Mouse (Mus musculus) lung, postnatal 36 days (tissue): ENCODE measurements around the gene Mfap5.
"Not testable (repeated sequence)": the region's sequence is repeated elsewhere in the genome, so short reads cannot be mapped to it uniquely, and the experiment has no call there.

ENCODE experiments used
- DNase-seq: peaks from one replicate; pipeline ENCODE4 v3.0.0; 2022; ENCODE audit warnings: mixed read lengths

The Mfap5 gene

DNA sequence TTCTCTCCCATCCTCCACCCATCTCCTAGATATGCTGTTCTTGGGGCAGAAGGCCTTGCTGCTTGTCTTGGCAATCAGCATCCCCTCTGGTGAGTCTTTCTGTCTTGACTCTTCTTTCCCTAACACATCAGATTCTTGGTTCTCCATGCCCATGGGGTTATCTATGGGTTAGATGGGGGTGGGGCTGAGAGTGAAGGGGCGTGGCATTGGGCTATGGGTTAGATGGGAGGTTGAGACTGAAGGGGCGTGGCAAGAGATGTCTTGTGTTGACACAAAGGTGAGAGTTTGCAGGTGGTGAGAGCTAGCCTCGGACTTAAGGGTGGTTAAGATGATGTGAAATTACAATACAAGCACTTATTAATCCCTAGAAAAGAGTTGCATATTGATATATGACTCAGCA is 8.7 kb downstream of the Mfap5 start:
- no peak for DNase-seq

DNA sequence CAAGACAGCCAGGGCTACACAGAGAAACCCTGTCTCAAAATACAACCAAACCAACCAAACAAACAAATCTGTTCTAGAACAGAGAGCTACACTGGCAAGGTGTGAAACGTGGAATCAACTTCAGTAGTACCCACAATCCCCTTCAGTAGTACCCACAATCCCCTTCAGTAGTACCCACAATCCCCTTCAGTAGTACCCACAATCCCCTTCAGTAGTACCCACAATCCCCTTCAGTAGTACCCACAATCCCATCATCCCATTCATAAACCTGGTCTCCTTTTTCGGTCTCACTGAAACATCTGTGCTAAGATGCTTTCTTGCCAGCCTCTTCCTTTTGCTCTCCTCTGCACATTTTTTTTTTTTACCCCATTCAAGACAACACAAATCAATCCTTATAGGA is 10.1 kb downstream of the Mfap5 start:
- not testable (repeated sequence) for DNase-seq

DNA sequence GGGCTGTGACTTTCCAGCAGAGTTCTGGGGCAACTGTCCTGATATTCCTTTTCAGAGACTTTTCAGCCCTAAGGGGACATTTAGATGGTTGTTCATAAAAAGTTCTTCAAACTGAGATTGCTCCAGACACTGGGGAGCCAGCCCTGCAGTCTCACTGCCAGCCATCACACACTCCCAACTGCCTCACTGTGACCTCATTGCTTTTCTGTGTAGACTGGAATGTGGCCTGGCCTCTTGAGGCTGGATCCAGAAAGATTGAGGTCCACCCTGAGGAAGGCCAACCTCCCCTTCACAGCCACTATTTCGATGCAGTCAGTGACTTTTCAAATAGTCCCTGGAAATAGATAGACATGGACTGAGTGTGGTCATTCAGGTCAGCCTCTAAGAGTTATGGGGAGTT is 12.0 kb downstream of the Mfap5 start:
- DNase-seq = no peak

DNA sequence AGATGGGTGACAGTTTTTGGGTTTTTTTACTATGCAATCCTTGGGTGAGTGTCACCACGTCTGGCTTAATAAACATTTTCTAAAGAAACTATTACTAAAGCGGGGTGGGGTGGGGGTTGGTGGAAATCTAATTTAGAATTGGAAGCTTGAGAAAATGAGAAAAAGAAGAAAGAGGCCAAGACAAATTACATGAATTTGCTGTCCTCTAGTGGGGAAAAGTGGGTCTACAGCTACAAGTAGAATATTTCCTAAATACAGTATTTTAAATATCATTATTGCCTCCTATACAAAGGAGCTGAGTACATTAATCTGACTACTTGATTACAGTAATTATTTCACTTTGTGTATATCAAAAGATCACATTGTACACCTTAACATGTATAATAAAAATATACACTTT is 13.7 kb downstream of the Mfap5 start:
- peak; percentile 38 for DNase-seq

DNA sequence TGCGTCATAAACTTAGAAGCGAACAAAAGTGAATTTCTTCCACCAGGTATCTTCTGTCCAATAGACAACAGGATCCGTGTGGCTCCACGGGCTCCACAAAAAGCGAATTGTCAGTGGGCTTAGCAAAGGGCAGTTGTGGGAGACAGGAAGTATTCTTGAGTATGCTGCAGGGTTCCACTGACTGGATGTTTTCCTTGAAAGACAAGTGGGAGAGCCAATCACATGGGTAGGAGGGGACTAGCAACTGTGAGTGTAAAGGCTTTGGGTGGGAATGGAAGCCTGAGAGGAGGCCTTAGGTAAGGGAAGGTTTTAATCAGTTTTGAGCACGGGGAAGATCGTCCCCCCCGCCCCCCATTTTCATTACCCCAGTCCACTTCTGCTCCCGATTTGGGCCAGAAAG is 16.9 kb downstream of the Mfap5 start:
- DNase-seq = peak; percentile 39

DNA sequence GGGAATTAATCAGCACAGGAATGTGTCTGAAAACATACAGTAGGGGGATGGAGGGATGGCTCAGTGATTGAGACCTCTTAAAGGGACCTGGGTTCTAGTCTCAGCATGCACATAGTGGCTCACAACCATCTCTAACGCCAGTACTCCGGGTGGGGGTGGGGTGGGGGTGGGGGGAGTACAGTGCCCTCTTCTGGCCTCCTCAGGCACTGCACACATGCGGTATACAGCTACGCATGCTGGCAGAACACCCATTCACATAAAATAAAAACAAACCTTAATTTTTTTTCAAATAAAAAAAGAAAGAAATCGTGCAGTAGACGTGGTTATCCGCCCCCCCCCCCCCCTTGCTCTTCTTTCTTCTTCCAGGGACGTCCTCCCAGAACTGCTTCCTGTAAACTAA is 17.6 kb downstream of the Mfap5 start:
- DNase-seq = no peak

DNA sequence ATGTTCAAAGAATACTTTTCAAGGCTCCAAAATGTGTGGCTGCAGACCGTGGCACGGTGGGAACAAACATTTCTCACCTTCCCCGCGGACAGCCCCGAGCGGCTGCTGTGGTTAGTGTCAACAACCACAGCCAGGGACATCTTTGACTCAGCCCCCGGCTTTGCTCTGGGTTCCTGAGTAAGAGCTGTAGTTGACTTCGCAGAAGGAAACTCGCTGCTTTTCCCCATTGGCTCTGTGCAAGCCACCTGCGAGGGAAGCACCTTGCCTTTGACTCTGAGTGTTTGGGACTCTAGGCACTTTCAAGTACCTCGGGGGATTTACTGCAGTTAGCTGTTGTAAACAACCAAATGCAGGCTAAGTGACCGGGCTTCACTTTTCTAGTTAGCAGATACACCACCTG is 22.0 kb downstream of the Mfap5 start:
- no peak for DNase-seq

DNA sequence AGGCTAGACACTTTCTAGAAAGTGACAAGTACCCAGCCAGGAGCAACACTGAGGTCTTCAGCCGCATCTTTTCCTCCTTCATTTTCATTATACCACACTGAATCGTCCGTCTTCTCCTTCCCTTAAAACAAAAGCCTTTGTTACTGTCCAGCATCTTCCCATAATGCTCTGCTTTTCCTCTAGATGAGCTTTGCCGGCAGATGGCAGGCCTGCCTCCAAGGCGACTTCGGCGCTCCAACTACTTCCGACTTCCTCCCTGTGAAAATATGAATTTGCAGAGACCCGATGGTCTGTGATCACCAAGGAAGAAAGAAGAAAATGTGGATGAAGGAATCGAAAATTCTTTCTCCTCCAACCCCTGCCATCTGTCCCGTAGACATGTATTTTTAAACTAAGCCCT is 22.5 kb downstream of the Mfap5 start:
- no peak for DNase-seq

DNA sequence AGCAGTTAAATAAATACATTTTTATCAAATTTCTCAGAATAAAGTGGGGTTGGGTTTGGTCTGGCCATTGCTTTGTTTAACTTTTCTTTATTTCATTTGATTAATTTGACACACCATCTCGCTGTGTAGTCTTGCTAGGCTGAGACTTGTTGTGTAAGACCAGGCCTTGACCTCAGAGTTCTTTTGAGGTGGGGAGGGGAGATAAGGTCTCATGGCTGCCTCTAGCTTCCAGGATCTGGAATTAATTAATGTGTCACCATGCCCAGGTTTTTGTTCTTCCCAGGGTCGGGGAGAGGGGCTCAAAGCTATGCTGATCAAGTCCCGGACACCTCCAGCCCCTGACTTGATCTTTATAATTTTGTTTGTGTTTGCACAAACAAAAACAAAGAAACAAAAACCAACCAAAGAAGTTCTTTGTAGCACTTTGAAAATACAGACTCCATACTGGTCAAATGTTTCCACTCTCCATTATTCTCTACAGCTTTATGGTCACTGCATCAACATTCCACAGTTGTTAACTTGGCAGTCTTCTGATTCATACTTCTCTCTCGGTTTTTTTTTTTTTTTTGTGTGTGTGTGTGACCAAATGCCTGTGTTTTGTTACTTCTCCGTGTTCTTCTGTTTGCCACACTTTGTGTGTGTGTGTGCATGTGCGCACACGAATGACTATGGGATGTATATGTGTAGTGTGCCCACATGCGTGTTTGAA is 26.0 kb downstream of the Mfap5 start:
- DNase-seq = no peak

DNA sequence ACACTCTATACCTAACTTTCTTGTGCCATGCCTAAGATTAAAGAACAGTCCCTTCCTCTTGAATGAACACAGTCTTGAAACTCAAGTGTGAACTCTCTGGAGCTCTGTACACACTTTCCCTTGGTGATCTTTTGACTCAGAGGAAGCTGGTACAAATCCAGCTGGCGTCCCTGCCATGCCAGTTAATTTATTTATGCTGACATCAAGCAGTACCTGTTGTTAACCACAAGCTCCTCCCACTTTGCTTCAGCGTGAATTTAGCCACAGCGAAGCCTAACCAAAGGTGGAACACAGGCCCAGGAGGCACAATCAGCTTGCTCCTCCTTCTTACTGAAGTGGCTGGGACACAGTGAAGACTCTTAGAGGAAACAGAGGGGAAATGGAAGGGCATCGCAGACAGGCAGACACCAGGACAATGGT is 27.2 kb downstream of the Mfap5 start:
- peak; percentile 82 for DNase-seq

DNA sequence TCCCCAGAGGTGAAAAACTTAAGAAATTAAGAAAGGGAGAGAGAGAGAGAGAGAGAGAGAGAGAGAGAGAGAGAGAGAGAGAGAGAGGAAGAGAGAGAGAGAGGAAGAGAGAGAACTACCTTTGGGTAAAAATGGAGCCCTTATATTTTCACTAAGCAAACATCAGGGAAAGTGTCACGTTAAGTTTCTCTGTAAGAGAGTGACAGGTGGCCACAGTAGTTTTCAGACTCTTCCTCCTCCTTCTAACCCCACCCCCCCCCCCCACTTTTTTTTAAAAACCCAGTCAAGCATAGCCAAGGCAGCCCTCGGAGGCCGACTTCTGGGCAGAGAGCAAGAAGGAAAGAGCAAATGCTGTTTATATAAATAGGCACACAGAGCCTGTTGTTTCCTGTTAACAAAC is 28.4 kb downstream of the Mfap5 start:
- no peak for DNase-seq

DNA sequence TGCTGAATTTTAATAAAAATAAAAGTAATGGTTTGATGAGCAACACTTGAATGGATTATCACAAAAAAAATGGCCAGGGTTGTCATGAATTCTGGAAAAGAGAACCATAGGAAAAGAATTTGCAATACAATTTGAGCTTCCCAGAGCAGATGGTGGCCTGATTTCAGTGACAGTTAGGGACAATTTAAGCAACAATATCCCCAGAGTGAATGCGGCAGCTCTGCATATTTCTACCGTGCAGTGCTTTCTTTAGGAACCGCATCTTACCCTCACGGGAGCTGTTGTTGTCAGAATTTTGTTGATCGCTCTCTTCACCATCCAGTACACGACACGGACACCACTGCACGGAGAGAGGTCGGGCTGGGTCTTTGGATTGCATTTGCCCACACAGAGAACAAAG is 33.9 kb downstream of the Mfap5 start:
- no peak for DNase-seq

DNA sequence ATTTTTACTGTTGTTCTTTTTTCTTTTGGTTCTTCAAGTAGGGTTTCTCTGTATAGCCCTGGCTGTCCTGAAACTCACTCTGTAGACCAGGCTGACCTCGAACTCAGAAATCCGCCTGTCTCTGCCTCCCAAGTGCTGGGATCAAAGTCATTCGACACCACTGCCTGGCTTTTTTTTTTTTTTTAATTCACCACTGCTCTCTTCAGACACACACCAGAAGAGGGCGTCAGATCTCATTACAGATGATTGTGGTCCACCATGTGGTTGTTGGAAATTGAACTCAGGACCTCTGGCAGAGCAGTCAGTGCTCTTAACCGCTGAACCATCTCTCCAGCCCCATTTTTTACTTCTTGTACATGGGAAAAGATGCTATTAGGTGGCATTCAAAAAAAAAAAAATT is 36.8 kb downstream of the Mfap5 start:
- DNase-seq = not testable (repeated sequence)

DNA sequence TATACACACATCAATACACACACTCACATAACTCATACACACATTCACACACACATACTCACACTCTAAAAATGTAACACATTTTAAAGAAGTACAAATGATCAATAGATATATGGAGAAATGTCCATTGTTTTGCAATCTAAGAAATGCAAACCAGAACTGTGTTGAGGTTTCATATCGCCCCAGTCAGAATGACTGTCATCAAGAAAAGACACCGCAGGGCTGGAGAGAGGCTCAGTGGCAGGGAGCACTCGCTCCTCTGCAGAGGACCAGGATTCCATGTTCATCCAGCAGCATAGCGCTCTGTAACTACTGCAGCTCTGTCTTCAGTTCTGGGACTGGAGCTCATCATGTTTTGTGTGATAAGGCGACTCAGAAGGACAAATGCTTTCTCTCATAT is 37.9 kb downstream of the Mfap5 start:
- no peak for DNase-seq

DNA sequence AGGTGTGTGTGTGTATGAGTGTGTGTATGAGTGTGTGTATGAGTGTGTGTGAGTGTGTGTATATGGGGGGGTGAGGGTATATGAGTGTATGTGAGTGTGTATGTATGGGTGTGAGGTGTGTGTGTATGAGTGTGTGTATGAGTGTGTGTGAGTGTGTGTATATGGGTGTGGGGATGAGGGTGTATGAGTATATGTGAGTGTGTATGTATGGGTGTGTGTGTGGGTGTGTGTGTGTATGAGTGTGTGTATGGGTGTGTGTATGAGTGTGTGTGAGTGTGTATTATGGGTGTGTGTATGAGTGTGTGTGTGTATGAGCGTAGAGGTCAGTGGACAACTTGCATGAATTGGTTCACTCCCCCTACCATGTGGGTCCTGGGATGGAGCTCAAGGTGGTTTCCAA is 39.0 kb downstream of the Mfap5 start:
- DNase-seq = no peak

DNA sequence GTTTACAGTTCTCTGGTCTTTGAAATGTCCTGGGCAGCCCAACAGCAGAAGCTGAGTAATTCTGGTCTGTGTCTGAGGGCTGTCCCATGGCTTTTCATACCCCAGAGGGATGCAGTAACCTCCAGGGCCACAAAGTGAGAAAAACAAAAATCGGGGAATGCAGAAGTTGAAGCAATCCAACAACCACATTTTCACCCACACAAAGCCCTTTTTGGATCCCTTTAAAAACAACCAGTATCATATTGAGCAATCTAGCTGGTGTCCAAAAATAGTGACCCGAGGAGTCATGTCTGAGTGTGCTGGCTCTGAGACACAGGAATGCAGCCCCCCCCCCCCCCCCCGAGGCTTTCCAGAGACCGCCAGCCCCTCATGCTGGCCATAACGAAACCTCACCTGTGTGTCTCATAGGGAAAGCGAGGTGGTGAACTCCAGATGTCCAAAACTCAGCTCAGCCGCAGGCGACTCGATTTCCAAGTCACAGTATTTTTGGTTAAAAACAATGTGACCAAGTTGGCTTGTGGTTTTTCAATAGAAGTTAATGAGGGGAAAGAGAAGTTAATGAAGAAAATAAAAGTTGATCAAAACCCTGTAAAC is 39.7 kb downstream of the Mfap5 start:
- peak; percentile 44 for DNase-seq

DNA sequence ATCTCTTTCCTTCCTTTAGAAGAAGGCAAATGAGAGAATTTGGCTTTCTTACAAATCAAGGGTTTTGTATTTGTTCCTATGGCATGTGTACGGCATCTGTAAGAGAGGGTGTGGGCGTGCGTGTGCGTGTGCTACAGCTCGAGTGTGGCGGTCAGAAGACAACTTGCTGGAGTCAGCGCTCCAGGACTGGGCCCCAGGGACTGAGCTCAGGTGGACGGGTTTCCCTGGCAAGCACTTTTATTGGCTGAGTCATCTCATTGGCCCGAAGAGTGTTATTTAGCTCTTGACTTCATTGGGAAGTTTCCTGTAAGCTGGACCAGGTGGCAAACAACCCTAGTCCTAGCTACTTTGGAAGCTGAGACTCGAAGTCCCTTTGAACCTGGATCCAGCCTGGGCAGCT is 40.3 kb downstream of the Mfap5 start:
- DNase-seq = no peak

DNA sequence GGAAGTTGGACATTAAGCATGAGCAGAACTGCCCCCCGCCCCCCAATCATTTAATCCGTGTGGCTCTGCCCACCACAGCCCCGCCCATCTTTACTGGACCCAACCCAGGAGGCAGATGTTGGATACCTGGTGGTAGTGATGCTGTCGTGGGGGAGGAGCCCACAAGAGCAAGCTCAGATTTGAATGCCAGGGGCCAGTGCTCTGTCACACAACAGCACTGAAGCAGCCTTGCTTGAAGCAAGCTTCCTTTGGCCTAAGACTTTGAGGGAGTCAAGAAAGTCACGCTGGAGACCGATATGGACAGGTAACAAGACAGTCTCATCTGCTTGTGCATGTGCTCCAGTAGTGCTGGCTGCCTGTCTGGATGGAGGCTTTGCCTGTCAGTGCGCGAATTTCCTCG is 48.0 kb downstream of the Mfap5 start, which contains the start of gene Aicda:
Aicda (plus strand) TSS at position 196 of the 400 bp plus-strand sequence.
- no peak for DNase-seq

DNA sequence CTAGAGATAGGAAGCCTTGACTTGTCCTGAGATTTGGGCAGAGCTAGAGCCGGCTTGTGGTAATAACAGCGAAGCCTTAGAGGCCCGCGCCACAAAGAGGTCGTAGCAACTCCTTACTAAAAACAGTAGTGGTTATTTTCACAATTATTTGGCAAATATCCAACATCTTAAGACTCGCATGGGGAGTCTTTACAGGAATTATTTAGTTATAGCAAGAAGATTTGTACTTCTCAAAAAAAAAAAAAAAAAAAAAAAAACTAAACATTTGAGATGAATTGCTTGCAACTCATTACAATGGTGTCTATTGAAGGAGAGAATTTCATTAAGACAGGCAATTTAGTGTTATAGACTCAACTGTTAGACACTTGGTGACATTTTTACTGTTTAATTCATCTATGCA is 48.5 kb downstream of the Mfap5 start:
- no peak for DNase-seq

DNA sequence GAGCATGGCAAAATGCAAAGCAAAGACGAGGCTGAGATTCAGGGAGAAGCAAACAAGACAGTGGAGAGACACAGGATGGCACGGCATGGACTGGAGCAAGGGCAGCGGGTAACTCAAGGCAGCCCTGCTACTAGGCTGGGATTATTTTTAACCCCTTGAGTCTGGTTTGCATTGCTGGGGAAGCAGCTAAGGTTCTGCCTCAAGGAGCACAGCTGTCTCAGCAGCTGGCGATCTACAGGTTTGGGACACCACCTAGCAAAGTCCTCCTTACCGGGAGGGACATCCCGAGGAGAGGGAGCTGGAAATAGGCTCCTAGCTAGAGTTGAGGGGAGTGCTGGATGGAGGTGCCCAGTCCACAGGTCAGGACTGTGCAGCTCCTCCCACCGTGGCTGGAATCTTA is 49.6 kb downstream of the Mfap5 start:
- DNase-seq = no peak

DNA sequence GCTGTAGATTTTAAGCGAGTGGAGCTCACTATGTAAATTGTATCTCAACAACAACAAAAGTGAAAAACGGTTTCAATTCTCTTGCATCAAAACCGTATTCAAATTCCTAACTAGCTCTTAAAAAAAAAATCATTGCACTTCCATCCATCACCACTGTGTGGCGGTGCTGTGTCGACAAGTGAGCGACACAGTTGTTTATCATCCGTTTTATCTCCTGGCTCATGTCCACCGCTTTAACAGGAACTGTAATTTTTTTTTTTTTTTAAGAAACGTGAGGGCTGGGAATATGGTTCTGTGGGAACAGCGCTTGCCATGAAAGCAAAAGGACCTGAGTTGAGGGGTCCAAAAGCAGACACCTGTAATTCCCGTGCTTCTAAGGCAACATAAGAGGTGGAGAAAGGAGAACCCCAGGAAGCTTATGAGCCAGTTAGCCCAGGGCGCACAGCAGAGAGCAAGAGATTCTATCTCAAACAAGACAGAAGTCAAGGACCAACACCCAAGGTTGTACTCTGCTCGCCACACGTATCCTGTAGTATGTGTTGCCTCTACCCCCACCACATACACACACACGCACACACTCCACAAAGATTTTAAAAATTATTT is 51.4 kb downstream of the Mfap5 start:
- DNase-seq = peak; percentile 92

DNA sequence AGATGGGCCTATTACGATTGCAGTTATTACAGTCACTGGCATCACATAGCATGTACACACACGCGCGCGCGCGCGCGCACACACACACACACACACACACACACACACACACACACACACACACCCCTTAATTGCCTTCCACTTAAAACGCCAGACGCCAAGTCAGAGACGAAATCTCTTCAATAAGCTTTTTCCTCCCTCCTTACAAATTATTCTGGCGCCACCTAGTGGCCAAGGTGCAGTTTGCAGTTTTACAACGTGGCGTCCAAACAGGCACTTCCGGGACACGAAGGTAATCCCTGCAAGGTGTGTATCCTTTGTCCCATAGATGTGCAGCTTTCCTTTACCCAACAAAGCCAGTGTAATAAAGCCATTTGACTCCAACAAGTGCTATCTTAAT is 54.8 kb downstream of the Mfap5 start:
- DNase-seq = peak; percentile 80

DNA sequence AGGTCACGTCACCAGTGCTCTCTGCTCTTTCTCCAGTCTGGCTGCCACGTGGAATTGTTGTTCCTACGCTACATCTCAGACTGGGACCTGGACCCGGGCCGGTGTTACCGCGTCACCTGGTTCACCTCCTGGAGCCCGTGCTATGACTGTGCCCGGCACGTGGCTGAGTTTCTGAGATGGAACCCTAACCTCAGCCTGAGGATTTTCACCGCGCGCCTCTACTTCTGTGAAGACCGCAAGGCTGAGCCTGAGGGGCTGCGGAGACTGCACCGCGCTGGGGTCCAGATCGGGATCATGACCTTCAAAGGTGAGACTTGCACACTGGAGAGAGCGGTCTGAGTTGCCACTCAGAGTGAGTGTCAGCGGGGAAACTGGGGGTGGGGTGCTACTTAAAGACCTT is 55.4 kb downstream of the Mfap5 start:
- no peak for DNase-seq

DNA sequence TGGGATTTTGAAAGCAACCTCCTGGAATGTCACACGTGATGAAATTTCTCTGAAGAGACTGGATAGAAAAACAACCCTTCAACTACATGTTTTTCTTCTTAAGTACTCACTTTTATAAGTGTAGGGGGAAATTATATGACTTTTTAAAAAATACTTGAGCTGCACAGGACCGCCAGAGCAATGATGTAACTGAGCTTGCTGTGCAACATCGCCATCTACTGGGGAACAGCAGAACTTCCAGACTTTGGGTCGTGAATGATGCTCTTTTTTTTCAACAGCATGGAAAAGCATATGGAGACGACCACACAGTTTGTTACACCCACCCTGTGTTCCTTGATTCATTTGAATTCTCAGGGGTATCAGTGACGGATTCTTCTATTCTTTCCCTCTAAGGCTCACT is 56.8 kb downstream of the Mfap5 start:
- peak; percentile 75 for DNase-seq
